Mouse (Mus musculus): ENCODE measurements around the gene Nme4.

GRCm38 (mm10) chr17:26078851-26079250 lies 16.6 kb downstream of the Nme4 start:
- TF ChIP-seq CTCF (IDR thresholded peaks at IDR 0.05; ENCODE audit: low read depth, low read length) (no peak), TAL1 (conservative IDR thresholded peaks at IDR 0.05; ENCODE audit: low read depth, low read length) (no peak), GATA2 (IDR thresholded peaks at IDR 0.05; ENCODE audit: borderline replicate concordance, low read depth, low read length) (no peak)
